ENCODE assay signal across 8 mouse cellular contexts in genomic region chr11:65786160-65786559, GRCm38 (mm10). TPM values are rescaled to one million over a fixed set of nuclear protein-coding genes. Genes with fewer than 3 reads are reported as not detected.
DNase-seq lines count a peak whose midpoint lies in the region; ATAC-seq and TF ChIP-seq lines count a peak whose summit lies in the region.

No protein-coding gene starts in this region.

- H3K4me2 ChIP-seq in heart, postnatal 0 days (ENCODE audit: low read depth, low read length), result no peak overlapping the region
- H3K4me2 ChIP-seq in embryonic facial prominence, embryonic 12.5 days (replicated peaks), result peak overlapping the region; percentile 66
- H3K4me2 ChIP-seq in hindbrain, postnatal 0 days (ENCODE audit: low read depth, low read length), result peak overlapping the region; percentile 81
- H3K4me2 ChIP-seq in midbrain, embryonic 13.5 days (replicated peaks), result peak overlapping the region; percentile 83

- no peak for TF ChIP-seq CTCF in heart, postnatal 0 days (IDR thresholded peaks at IDR 0.05; ENCODE audit: low read depth)
- TF ChIP-seq CTCF in hindbrain, postnatal 0 days (IDR thresholded peaks at IDR 0.05; ENCODE audit: low read depth), result no peak

- no peaks in the 10 kb centered on the region for H3K27me3 ChIP-seq in heart, postnatal 0 days (ENCODE audit: control insufficient read depth, insufficient read depth, low read length)
- H3K27me3 ChIP-seq in embryonic facial prominence, embryonic 12.5 days, result no peaks in the 10 kb centered on the region
- H3K27me3 ChIP-seq in hindbrain, postnatal 0 days (ENCODE audit: insufficient read depth, low read length), result no peaks in the 10 kb centered on the region
- H3K27me3 ChIP-seq in midbrain, embryonic 13.5 days, result no peaks in the 10 kb centered on the region

- peaks cover 10% of the 10 kb centered on the region for H3K4me1 ChIP-seq in heart, postnatal 0 days (ENCODE audit: control insufficient read depth, insufficient read depth)
- H3K4me1 ChIP-seq in embryonic facial prominence, embryonic 12.5 days, result peaks cover 10% of the 10 kb centered on the region
- peaks cover 7% of the 10 kb centered on the region for H3K4me1 ChIP-seq in hindbrain, postnatal 0 days (ENCODE audit: insufficient read depth, low read length)
- peaks cover 20% of the 10 kb centered on the region for H3K4me1 ChIP-seq in midbrain, embryonic 13.5 days (replicated peaks)

- no peak overlapping the region for H3K9ac ChIP-seq in heart, postnatal 0 days (replicated peaks; ENCODE audit: low read depth, low read length)
- no peak overlapping the region for H3K9ac ChIP-seq in embryonic facial prominence, embryonic 12.5 days
- H3K9ac ChIP-seq in hindbrain, postnatal 0 days (replicated peaks; ENCODE audit: low read length), result no peak overlapping the region
- no peak overlapping the region for H3K9ac ChIP-seq in midbrain, embryonic 13.5 days (replicated peaks)

- H3K36me3 ChIP-seq in heart, postnatal 0 days (replicated peaks; ENCODE audit: control insufficient read depth, insufficient read depth, low read length), result no peaks in the 10 kb centered on the region
- peaks cover under 1% of the 10 kb centered on the region; the same call in 1 of the 2 replicates for H3K36me3 ChIP-seq in embryonic facial prominence, embryonic 12.5 days
- H3K36me3 ChIP-seq in hindbrain, postnatal 0 days (ENCODE audit: insufficient read depth, low read length), result no peaks in the 10 kb centered on the region
- H3K36me3 ChIP-seq in midbrain, embryonic 13.5 days, result peaks cover under 1% of the 10 kb centered on the region; the same call in 1 of the 2 replicates

- WGBS in heart, postnatal 0 days, result 73% methylated on average over 2 of the region's 2 CpGs
- 86% methylated on average over 2 of the region's 2 CpGs for WGBS in embryonic facial prominence, embryonic 12.5 days
- WGBS in hindbrain, postnatal 0 days, result 87% methylated on average over 2 of the region's 2 CpGs
- 90% methylated on average over 2 of the region's 2 CpGs for WGBS in midbrain, embryonic 13.5 days

- no peak overlapping the region for H3K27ac ChIP-seq in heart, postnatal 0 days (ENCODE audit: low read depth)
- H3K27ac ChIP-seq in embryonic facial prominence, embryonic 12.5 days, result no peak overlapping the region
- H3K27ac ChIP-seq in hindbrain, postnatal 0 days, result no peak overlapping the region
- H3K27ac ChIP-seq in midbrain, embryonic 13.5 days, result no peak overlapping the region

- TF ChIP-seq EP300 in heart, postnatal 0 days (IDR thresholded peaks at IDR 0.05; ENCODE audit: low read depth), result no peak

- H3K9me3 ChIP-seq in heart, postnatal 0 days (replicated peaks; ENCODE audit: control insufficient read depth, low read length), result no peaks in the 10 kb centered on the region
- H3K9me3 ChIP-seq in embryonic facial prominence, embryonic 12.5 days, result no peaks in the 10 kb centered on the region
- no peaks in the 10 kb centered on the region for H3K9me3 ChIP-seq in hindbrain, postnatal 0 days (ENCODE audit: low read length)
- H3K9me3 ChIP-seq in midbrain, embryonic 13.5 days, result no peaks in the 10 kb centered on the region

- H3K4me3 ChIP-seq in heart, postnatal 0 days (ENCODE audit: low read depth, low read length), result 0 out of 2 replicates have a peak overlapping the region, but pooled peaks have one; percentile 93
- H3K4me3 ChIP-seq in embryonic facial prominence, embryonic 12.5 days, result peak overlapping the region; percentile 89; the same call in 1 of the 2 replicates
- peak overlapping the region; percentile 96; the same call in 1 of the 2 replicates for H3K4me3 ChIP-seq in hindbrain, postnatal 0 days (ENCODE audit: low read length)
- peak overlapping the region; percentile 96 for H3K4me3 ChIP-seq in midbrain, embryonic 13.5 days (replicated peaks)

- no peak for DNase-seq in heart, postnatal 0 days (ENCODE audit: low spot score)
- no peak for DNase-seq in heart, postnatal 36 days
- DNase-seq in hindbrain, postnatal 0 days (ENCODE audit: low spot score), result no peak
- no peak for DNase-seq in thymus, postnatal 0 days (ENCODE audit: low spot score)
- DNase-seq in thymus, postnatal 4 days, result no peak
- DNase-seq in kidney, postnatal 36 days, result no peak

- intact Hi-C loops in heart, postnatal 36 days (cut with DNase I), result loop anchor here (5.0 kb wide), 1 partner anchor 34 kb away; no protein-coding TSS in a partner anchor

- no peak for ATAC-seq in heart, postnatal 0 days (ENCODE audit: insufficient read depth, low read depth)
- ATAC-seq in embryonic facial prominence, embryonic 12.5 days (ENCODE audit: insufficient number of reproducible peaks, insufficient read depth, low FRiP score, low TSS enrichment), result no peak
- ATAC-seq in hindbrain, postnatal 0 days, result no peak
- ATAC-seq in midbrain, embryonic 13.5 days, result no peak

RNA-seq across cellular contexts. Expression of gene Map2k4, which starts 1.9 kb away (rescaled TPM):
- total RNA-seq in heart, postnatal 0 days (2014; rRNA removed; ENCODE audit: low replicate concordance), result 77.9 and 105 TPM in 2 replicates
- polyA plus RNA-seq in heart, postnatal 0 days (2015; fragmentation: Nextera tagmentation; extraction: Ambion mirVana), result 50.0 and 55.5 TPM in 2 replicates
- 10 to 100 TPM; 42.5 to 44.8 TPM for total RNA-seq in heart, postnatal 36 days (2021)
- polyA plus RNA-seq in embryonic facial prominence, embryonic 12.5 days (2016; fragmentation: Nextera tagmentation; extraction: Ambion mirVana), result 64.7 and 71.6 TPM in 2 replicates
- 116 and 127 TPM in 2 replicates for total RNA-seq in hindbrain, postnatal 0 days (2014; rRNA removed)
- 113 and 116 TPM in 2 replicates for polyA plus RNA-seq in hindbrain, postnatal 0 days (2015; fragmentation: Nextera tagmentation; extraction: Ambion mirVana)
- 72.1 and 77.1 TPM in 2 replicates for polyA plus RNA-seq in midbrain, embryonic 13.5 days (2015; fragmentation: Nextera tagmentation; extraction: Ambion mirVana)
- 36.6 and 44.0 TPM in 2 replicates for polyA plus RNA-seq in thymus, postnatal 0 days (2015; fragmentation: Nextera tagmentation; extraction: Ambion mirVana)

RNA-seq across cellular contexts. Expression of gene Zkscan6, which starts 20.8 kb away (rescaled TPM):
- total RNA-seq in heart, postnatal 0 days (2014; rRNA removed; ENCODE audit: low replicate concordance), result 9.1 and 14.3 TPM in 2 replicates
- polyA plus RNA-seq in heart, postnatal 0 days (2015; fragmentation: Nextera tagmentation; extraction: Ambion mirVana), result 7.3 and 8.3 TPM in 2 replicates
- 1 to 10 TPM; 5.0 to 5.2 TPM for total RNA-seq in heart, postnatal 36 days (2021)
- polyA plus RNA-seq in embryonic facial prominence, embryonic 12.5 days (2016; fragmentation: Nextera tagmentation; extraction: Ambion mirVana), result 14.4 and 15.2 TPM in 2 replicates
- 10.0 and 11.5 TPM in 2 replicates for total RNA-seq in hindbrain, postnatal 0 days (2014; rRNA removed)
- 11.1 and 11.8 TPM in 2 replicates for polyA plus RNA-seq in hindbrain, postnatal 0 days (2015; fragmentation: Nextera tagmentation; extraction: Ambion mirVana)
- polyA plus RNA-seq in midbrain, embryonic 13.5 days (2015; fragmentation: Nextera tagmentation; extraction: Ambion mirVana), result 20.0 and 20.5 TPM in 2 replicates
- 21.3 and 21.8 TPM in 2 replicates for polyA plus RNA-seq in thymus, postnatal 0 days (2015; fragmentation: Nextera tagmentation; extraction: Ambion mirVana)
